Mouse (Mus musculus): ENCODE results near the gene Sowahb.
A peak's percentile ranks its signal among the peaks of the same experiment; 100 is the strongest.

The Sowahb gene

DNA sequence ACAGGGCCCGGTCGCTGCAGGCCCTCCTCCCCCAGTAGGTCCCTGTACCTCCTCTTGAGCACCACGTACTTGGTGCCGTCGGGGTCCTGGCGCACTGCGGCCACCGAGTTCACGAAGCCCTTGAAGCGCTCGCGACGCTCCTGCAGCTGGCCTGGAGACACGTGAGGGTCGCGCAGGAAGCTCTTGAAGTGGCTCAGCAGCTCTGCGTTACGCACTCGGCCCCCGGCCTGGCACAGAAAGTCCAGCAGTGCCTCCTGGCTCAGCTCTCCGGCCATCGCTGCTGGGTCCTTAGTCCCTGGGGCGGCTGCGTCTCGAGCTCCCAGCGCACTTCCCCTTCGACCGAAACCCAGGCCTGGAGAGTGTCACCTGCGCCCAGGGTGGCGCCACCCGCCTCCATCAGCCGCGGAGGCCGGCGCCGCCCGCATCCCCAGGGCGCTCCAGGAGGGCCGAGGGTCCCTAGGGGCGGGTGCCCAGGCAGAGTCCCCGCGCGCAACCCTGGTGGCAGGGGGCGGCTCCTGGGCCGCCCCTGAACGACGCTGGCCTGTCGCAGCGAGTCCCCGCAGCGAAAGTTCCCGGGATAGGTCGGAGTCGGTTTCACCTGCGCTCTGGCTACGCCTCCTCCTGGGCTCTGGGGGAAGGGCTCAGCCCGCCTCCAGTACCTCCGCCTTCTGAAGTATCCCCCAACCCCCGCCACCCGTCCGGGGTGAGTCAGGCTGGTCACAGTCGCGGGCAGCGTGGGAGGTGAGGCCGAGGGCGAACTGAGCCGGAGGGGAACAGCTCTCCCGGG, at the start of gene Sowahb:
TSS of gene Sowahb (minus strand) at position 439 of the 787 bp plus-strand sequence.
- no peak for DNase-seq (ENCODE audit: low read depth, low spot score)

DNA sequence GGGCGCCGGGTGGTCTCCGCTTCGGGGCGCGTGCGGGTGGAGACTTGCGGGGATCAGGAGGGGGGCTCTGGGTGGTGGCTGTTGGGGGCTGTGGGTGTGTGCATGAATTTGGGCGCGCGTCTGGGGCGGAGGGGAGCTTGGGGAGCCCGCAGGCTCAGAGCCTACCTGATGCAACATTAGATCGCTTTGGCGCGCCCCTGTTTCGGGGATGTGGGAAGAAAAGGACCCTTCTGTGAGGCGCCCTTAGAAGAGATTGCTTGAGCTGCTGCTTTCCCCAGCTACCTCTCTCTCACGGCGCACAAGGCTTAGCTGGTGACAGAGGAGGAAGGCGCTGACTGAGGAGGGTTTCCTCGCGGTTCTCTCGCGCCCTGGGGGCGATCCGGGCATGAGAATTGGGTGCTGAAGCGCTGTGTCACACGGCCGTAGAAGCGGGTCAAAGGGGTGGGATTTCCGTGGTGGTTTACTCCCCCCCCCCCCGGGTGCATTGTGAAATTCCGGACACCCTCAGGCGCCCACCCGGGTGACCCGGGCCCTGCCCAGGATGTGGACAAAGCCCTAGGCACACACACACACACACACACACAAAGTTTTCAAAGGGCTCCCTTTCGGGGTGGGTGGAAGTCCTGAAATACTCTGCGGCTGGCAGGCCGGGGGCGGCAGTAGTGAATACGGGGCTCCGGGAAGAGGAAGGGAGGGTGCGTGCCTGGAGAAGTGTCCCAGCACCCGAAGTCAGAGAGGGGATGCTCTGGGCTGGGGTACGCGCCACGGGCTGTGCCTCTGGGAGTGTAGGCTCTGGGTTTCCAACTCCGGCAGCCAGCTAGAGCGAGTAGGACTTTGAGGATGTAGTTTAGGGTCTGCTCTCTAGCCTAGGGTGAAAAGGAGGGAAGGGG, 49.1 kb upstream of the Sowahb start:
- DNase-seq (ENCODE audit: low read depth, low spot score) = no peak

DNA sequence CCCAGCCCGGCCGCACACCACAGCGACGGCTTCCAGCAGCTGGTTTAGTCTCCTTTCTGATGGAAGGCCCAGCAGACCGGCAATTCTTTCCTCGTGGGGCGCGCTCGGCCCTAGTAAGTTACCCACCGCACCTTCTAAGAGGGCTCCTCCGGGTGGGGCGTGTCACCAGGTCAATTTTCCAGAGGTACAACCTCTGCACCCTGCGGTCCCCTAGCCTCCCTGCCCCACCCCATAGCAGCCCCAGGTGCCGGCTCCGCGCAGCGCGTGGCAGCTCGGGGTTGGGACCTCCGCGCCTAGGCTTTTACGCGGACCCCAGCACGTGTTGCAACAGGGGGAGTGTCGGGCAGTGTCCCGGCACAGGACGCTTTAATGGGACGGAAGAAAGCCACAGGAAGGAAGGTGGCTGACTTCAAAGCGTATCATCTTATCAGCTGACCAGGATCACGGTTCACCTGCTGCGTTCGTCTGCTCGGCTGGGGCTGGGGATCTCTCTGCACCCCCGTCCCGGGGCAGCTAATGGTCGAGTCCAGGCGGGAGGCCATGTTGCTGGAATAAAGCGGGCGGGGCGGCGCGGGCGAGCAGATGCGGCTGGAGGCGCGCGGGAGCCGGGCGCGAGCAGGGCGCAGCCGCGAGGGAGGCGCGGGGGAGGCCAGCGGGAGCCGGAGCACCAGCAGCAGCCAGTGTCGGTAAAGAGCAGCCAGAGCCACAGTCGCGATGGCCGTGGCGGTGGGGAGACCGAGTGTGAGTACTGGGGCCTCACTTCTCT, 48.2 kb upstream of the Sowahb start, which contains the start of gene Sept11:
TSS of gene Sept11 (plus strand) at position 581 of the 766 bp plus-strand sequence.
- DNase-seq (ENCODE audit: low read depth, low spot score) = peak; percentile 92

DNA sequence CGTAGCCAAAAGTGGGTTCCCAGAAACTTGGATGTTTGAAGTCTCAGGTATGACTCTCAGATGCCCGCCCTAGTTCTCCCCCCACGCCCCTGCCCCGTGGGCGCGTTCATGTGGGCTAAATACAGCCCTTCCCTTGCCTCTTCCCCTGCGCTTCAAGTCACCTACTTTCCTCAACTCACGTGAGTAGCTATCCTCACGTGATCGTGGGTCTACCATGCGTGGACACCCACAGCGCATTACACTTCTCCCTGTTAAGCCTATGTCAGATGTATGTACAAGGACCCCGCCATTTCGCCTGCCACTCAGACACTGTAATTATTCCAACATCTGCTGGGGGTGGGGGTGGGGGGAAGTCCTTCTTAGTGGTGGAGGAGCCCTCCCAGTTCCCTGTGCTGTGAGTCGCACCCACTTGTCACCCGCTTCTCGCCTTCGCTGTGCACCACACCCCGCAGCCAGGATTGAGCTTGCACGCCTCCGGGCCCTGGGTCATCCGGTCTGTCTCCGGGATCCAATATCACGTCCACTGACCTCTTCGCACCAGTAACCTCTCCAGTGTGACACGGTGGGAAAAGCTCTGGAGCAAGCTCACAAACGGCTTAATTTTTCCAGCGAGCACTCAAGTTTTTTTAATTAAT, 47.4 kb upstream of the Sowahb start:
- no peak for DNase-seq (ENCODE audit: low read depth, low spot score)

DNA sequence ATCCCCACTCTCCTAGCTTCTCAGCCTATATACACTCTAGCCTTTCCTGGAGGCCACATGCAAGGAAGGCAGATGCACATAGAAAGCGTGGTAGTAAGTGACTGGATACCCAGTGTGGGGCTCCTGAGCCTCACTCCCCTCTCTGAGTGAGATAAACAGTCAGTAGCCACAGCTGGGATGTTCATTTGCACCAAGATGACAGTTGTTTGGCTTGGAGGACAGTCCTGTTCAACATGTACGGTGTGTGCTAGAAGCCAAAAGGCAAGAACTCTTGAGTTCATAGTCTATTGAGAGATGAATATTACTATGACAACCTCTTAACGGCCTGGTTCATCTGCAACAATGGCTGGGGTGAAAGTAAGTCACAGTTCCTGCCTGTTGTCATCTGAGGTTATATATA, 46.4 kb upstream of the Sowahb start:
- DNase-seq (ENCODE audit: low read depth, low spot score) = no peak

DNA sequence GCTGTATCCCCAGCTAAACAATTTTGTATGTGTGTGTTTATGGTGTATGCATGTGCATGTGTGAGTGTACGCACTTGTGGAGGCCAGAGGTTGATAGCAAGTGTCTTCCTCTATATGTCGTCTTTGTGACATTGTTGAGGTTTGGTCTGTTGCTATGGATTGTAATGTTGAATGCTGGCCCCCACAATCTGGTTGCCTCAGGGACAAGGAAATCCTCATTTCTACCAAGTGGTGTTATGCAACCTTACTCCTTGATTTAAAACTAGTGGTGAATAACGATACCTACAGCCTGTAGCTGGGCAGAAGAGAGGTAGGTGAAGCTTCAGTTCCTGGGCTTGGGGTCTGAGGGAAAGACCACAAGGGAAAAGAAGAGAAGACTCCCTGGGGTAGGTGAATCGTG, 41.1 kb upstream of the Sowahb start:
- DNase-seq (ENCODE audit: low read depth, low spot score) = no peak

DNA sequence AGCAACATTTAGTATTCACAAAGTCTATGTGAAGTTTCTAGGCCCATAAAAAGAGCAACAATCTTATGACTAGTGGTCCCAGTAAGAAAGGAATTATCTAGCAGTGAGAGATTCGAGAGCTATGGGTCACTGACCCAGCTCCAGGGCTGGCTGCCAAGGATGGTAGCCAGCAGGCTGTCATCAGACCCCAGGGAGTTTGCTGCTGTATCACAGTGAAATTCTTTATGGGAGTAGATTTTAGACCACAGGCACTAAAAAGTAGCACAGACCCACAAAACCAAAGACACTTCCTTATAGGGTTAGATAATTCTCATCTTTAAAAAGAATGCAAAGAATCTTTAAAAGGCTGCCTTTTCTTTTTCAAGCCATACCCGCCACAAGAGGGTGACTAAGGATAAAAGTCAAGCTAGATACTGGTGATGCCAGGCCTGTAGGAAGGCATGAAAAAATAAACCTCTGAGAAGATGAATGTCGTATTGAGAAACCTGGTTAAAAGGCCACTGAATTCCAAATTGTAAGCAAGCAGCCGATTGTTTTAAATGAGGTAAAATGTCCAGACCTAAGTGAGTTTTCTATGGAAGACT, 40.3 kb upstream of the Sowahb start:
- no peak for DNase-seq (ENCODE audit: low read depth, low spot score)

DNA sequence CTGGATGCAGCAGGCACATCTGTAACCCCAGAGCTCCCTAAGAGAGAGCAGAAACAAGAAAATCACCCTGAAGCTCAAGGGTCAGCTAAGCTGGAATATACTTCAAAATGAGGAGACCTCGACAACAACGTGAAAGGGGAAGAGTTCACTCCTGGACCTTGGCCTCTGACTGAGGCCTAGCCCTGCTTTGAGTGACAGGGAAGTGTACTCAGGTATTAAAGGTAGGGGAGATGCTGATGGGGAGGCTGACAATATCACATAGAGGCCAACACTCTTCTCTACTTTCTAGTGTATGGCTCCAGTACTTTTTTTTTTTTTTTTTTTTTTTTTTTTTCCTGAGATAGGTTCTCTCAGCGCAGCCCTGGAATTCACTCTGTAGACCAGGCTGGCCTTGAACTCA, 34.8 kb upstream of the Sowahb start:
- DNase-seq (ENCODE audit: low read depth, low spot score) = no peak

DNA sequence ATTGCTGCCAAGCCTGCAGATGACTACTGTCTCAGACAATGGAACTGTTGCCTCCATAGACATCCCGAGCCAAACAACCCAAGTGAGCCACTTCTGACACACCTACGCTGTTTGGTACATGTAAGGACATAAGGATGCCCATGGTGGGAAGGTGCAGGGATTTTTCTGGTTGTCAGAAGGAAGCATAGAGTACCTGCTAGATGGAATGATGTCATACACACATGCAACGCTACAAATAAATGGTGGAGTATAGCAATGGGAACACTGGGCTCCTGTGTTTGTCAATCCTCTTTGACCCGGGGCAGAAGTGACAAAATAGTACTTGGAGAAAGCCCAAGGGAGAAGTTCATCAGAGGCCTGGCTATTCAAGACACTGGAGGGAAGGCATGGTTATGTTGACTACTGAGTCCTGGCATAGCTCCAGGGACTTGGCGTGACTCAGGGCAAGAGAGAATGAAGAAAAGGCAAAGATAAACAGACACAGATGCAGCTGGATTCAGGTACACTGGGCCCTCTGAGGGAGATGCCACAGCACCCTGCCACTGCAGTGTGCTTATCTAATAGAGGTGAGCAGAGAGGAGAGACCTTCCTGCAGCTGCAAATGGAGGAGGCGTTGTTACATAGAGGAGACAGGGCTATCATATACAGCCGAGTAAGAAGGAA, 33.0 kb upstream of the Sowahb start:
- DNase-seq (ENCODE audit: low read depth, low spot score) = no peak

DNA sequence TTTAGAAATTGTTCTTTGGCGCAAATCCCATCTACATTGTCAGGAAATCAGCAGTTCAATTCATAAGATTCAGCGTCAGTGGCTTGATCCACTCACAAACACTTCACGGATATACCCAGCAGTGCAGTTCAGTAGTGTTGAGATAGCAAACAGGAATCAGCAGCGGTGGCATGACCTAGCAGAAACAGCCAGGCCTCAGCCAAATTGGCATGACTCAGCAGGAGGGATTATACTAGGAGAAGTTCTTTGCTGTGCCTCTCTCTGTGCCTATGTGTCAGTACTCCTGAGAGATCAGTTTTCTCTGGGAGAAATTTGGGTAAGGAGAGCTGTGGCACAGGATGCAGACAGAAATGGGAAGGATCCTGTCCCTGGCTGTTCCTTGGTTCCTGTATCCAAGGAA, 16.0 kb upstream of the Sowahb start:
- DNase-seq (ENCODE audit: low read depth, low spot score) = no peak

DNA sequence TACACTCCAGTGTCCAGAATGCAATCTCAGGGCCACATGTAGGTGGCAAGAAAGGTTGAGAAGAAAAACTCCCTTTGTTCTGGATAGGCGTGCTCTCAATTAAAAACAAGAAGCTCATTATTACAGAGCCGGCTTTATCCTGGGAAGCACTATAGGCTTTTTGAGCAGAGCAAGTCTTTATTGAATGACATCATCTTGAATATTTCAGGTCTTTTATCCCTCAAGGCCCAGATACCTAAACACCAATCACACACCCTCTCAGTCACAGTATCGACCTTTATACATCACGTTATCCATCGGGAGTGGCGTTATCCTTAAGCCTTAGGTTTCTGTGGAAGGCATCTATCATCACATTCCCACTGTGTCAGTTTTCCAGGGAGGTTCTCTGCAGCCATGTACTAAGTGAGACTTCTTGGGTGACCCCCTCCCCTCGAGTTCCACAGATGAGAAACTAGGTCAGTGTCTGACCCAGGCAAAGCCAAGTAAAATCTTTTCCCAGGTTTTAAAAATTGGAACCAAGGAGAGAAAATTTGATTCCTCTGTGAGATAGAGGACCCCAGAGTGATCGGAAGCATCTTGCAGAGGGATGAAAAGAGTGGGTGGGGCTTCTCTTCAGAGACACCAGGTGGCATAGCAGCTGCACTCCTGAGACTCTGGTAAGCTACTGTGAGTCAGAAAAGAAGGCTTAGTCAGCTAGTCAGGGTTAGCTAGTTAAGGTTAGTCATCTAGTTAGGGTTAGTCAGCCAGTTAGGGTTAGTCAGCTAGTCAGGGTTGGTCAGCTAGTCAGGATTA, 9.0 kb upstream of the Sowahb start:
- DNase-seq (ENCODE audit: low read depth, low spot score) = no peak

DNA sequence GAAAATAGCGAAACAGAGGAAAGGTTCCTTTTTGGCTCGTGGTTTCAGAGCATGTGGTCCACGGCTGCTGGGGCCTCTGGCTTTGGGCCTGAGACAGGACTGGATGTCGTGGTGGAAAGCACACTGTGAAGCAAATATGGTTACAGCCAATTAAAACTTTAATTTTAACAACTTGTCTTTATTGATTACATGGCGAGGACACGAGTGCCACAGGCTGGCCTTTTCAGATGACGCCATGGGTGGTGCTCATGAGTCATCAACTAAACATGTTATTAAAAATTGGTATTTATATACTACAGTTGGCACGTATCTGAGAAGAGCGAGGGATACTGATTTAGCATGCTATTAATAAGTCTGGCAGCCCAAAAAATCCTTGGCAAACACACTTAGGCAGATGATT, 7.1 kb upstream of the Sowahb start:
- no peak for DNase-seq (ENCODE audit: low read depth, low spot score)

DNA sequence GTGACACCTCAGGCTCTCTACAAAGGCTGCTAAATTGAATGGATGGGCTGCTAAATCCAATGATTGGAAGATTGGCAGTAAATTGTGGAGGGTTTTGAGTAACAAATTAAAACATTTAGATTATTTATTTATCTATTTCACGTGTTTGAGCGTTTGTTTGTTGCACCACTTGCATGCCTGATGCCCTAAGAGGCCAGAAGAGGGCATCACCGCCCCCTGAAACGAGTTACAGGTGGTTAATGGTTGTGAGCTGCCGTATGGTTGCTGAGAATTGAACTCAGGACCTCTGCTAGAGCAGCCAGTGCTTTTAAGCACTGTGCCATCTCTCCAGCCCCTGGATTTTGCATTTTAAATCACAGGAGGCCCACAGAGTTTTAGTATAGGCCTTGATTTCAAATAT, 6.2 kb upstream of the Sowahb start:
- DNase-seq (ENCODE audit: low read depth, low spot score) = no peak

DNA sequence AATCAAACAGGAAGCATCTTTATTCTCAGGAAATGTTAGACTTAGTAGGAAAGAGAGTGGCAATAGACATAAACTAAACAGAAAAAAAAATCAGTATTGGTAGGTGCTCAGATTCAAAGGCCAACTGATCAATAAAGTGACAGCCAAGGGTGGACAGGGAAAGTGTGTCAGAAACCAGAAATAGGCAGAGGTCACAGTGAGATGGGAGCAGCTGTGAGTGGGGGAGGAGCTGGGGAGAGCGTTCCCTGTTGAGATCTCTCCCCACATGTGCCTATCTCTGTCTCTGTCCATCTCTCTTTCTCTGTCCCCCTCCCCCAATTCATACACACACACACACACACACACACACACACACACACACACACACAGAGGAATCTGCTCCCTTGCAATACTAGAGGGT, 5.1 kb upstream of the Sowahb start:
- no peak for DNase-seq (ENCODE audit: low read depth, low spot score)

DNA sequence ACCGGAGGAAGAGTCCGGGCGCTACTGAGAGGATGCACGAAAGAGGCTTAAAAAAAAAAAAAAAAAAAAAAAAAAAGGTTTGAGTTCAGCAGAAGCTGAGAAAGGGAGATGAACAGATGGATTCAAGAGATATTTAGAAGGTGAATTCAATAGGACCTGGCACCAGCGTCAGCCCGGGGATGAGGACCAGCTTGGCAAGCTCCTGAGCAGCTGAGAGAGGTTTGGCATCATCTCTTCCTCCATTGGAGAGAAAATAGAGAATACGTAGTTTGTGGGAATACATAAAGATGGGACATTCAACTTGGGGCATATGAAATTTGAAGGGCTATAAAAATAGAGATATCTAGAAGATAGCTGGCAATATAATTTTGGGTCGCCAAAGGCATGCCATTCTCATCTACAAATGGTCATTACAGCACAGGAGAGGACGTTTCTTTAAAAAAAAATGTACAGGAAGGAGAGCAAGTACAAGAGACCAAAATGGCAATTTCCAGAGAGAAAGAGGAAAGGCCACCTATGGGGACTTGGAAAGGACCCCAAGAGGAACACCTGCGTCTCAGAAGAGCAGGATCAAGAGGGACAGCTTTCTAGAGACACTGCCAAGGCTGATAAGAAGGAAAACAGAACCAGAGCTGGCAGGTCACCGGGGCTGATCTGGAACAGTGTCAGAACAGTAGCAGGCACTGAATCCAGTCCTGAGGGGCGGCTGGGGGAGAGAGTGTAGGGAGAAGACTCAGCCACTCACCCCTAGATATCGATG, 3.8 kb upstream of the Sowahb start:
- no peak for DNase-seq (ENCODE audit: low read depth, low spot score)

DNA sequence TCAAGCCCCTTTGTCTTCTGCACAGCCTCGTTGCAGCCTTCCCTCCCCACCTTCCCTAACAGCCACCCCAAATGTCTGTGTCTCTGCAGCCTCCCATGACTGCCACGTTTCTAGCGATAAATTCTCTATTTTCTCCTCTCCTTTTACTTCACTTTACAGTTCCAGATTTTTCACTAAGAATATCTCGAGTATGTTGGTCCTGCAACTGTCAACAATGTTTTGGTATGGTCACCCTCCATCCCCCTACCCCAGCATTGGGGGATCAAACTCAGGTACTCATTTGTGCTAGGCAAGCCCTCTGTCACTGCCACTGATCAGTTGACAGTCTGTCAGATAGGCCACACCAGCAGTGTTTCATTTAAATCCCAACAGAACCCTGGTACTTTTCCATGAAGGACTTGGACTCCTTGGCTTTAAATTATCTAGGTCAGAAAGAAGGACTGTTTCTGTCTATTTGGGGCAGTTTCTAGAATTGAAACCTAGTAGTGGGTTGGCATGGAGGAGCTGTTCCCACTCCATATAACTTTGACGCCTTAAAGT, 1.6 kb upstream of the Sowahb start:
- no peak for DNase-seq (ENCODE audit: low read depth, low spot score)

DNA sequence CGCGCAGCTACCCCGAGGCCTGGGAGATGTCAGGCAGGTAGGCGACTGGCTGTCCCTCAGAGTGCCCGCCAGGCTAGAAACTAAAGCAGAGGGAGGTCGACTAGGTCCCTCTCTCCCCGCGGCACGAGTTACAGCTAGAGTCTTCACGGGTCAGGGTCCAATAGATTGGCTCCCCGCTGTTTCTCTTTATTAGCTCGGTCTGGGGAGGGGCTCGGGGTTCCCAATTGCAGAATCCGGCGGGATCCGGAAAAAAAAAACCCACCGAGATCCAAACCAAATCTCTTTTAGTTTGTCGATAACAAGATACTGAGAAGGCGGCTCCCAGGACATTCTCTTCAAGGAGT, 521 bp upstream of the Sowahb start:
- DNase-seq (ENCODE audit: low read depth, low spot score) = no peak

DNA sequence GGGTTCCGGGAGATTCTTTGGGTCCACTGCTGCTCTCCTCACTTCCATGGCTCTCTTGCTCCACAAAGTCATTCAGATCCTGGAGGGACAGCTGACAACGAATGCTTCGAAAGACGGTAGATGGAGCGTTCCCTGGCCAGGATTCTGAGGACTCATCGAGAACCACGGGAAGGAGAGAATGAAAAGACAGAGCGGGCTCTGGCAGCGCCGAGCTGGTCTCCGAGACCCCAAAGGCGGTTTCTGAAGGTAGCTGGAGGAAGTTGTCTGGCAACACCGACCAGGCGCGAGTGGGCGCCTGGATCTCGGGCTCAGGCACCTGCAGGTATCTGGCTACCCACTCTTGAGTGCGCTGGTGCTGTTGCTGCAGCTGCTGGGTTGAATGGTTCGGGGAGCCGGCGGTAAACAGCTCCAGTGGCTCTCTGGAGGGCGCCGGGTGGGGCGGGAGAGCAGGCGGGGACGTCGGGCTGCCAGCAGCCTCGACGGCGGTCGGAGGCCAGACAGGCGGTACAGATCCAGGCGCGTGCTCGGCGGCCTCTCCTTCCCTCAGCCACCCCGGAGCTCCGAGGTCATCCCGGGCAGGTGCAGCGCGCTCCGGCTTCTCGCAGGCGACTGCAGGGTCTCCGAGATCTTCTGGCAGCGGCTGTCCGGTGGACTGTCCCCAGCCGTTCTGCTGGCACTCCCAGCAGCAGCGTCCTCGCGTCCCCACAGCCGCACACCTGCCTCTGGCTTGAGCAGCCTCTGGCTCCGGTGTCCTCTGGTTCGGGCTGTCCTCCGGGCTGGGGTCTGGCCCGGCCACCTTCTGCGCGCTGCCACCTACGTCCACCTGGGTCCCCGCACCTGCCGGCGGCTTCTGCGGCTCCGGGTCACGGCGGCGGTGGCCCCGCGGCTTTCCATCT, 886 bp downstream of the Sowahb start:
- DNase-seq (ENCODE audit: low read depth, low spot score) = no peak
